Mouse (Mus musculus) ES-E14 (cell line): Measurements from ENCODE around the gene Pigf. TPM values are rescaled to one million over a fixed set of nuclear protein-coding genes. Genes with fewer than 3 reads are reported as not detected.

Source experiments
- DNase-seq: peaks from one replicate; pipeline ENCODE4 v3.0.0-alpha.2; 2013; ENCODE audit warnings: low read depth, low spot score
- H3K27ac ChIP-seq: 2 replicates; pipeline ENCODE4 v1.5.1; 2012; ENCODE audit warnings: low read depth, mild to moderate bottlenecking, low read length, moderate library complexity, mixed read lengths; ENCODE audit not compliant: poor library complexity, insufficient read depth, severe bottlenecking
- H3K36me3 ChIP-seq: 2 replicates; pipeline ENCODE4 v1.6.1; 2012; ENCODE audit warnings: mild to moderate bottlenecking, low read length, moderate library complexity, mixed read lengths; ENCODE audit not compliant: control insufficient read depth, poor library complexity, insufficient read depth, severe bottlenecking
- H3K4me1 ChIP-seq, 2 experiments: fragments of 150-350 bp in 1 of 2; sonication (generic) in 1 of 2; 2 replicates each; pipeline ENCODE4 v1.6.1; 2012; ENCODE audit warnings: low read length in 2 of 2, mild to moderate bottlenecking in 1 of 2, mixed read lengths in 1 of 2; ENCODE audit not compliant: control insufficient read depth in 2 of 2, insufficient read depth in 2 of 2, poor library complexity in 1 of 2
- H3K4me3 ChIP-seq, 2 experiments: fragments of 150-350 bp in 1 of 2; sonication (generic) in 1 of 2; 2 replicates each; pipeline ENCODE4 v1.5.1; 2012; ENCODE audit warnings: low read length in 2 of 2, low read depth in 1 of 2, mild to moderate bottlenecking in 1 of 2, mixed read lengths in 1 of 2; ENCODE audit not compliant: insufficient read depth in 1 of 2, poor library complexity in 1 of 2, severe bottlenecking in 1 of 2
- H3K9ac ChIP-seq: 2 replicates; pipeline ENCODE4 v1.6.1; 2012; ENCODE audit warnings: low read depth, mild to moderate bottlenecking, low read length, mixed read lengths; ENCODE audit not compliant: poor library complexity, insufficient read depth, severe bottlenecking
- H3K9me3 ChIP-seq: fragments of 150-350 bp; sonication (generic); 2 replicates; pipeline ENCODE4 v1.6.1; 2012; ENCODE audit warnings: low read depth, mild to moderate bottlenecking, low read length; ENCODE audit not compliant: control insufficient read depth, insufficient read depth
- CHD2 ChIP-seq: IDR thresholded peaks from 2 replicates; pipeline ENCODE4 v1.6.1; 2014; ENCODE audit warnings: mild to moderate bottlenecking, low read depth, low read length, inconsistent platforms
- HCFC1 ChIP-seq: IDR thresholded peaks from 2 replicates; pipeline ENCODE4 v1.6.1; 2012; ENCODE audit warnings: low read length, inconsistent platforms, borderline replicate concordance; ENCODE audit not compliant: insufficient read depth
- MAFK ChIP-seq: IDR thresholded peaks from 2 replicates; pipeline ENCODE4 v1.6.1; 2014; ENCODE audit warnings: mild to moderate bottlenecking, low read depth, low read length, inconsistent platforms; ENCODE audit not compliant: insufficient read depth
- ZC3H11A ChIP-seq: IDR thresholded peaks from 2 replicates; pipeline ENCODE4 v1.6.1; 2012; ENCODE audit warnings: low read depth, mild to moderate bottlenecking, inconsistent platforms, low read length, borderline replicate concordance
- ZNF384 ChIP-seq: IDR thresholded peaks from 2 replicates; pipeline ENCODE4 v1.6.1; 2012; ENCODE audit warnings: low read depth, low read length, inconsistent platforms
- in situ Hi-C, 2 experiments: fragments of 600-800 bp; cut with MboI; formaldehyde crosslinking; loops; one replicate each; pipeline ENCODE4 v1.15.1; 2025; ENCODE audit warnings: low sequenced_read_pairs in 2 of 2, inconsistent platforms in 1 of 2; ENCODE audit not compliant: unreplicated experiment in 2 of 2
- total RNA-seq: library from RNA; depleted of rRNA; stranded (reverse); fragments of 300-350 nt; gene quantifications from 2 replicates; pipeline ENCODE4 v1.2.3, GENCODE M21; 2012

Gene Pigf
- total RNA-seq, 1 experiment = 74.4 TPM

DNA sequence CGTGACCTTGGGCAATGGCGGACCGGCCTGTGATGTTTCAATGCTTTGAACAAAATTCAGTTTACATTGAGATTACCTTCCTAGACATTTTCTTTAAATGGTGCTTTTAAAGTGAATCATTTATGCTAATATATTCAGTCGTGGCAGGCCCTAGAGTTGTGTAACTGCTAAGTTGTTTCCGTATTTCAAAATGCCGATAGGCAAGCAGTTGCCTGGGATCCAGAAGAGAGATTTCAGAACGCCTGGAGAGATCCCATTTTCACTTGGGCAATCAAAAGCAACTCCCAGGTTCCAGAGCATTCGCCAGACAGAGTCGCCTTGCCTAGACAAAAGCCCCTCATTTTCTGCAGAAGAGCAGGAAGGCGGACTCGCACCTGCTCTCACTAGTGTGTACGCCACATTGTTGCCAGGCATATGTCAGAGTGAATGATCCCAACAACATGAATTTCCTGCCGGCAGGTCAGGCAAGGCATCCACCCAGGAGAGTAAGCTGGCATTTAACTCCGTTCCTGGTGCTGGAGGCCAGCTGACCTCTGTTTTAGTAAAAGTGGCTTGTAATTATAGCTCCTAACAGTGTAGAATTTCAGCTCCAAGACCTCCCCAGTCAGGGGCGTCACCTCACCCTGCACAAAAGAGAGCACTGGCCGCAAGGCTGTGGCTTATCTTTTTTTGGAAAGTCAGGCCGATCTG lies 38.6 kb downstream of the Pigf start:
- Histone ChIP-seq H3K27ac (no peak overlapping the region), H3K4me1 (peaks cover 8 to 14% of the 10 kb centered on the region in 2 experiments; a peak in 1 of 4 replicates), H3K9me3 (no peaks in the 10 kb centered on the region), H3K36me3 (peaks cover 4% of the 10 kb centered on the region; the same call in 1 of the 2 replicates), H3K4me3 (no peak overlapping the region), H3K9ac (no peak overlapping the region)
- no peak for DNase-seq
- in situ Hi-C loops = no loop called here
- TF ChIP-seq CHD2 (no peak), ZNF384 (no peak), HCFC1 (no peak), MAFK (no peak), ZC3H11A (no peak)

DNA sequence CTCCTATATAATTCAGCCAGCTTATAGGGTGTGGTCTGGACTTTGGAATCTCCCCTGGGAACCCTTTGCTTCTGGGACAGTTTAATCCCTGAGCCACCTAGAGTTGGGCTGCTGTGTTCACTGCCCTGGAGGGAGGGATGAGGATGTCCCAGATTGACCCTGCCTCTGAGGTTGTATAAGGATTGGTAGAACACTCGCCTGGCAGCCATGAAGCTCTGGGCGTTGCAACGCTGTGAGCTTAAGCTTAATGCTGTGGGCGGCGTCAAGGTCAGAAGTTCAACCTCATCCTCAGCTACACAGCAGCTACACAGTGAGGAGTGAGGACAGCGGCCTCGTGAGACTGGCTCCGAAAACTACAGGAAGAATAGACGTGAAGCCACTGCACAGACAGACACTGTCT lies 42.7 kb downstream of the Pigf start:
- no peaks in the 10 kb centered on the region for H3K9me3 ChIP-seq
- in situ Hi-C loops = no loop called here
- peaks cover 10% of the 10 kb centered on the region; the same call in 1 of the 2 replicates for H3K36me3 ChIP-seq
- no peak for DNase-seq
- no peak for TF ChIP-seq MAFK
- TF ChIP-seq CHD2 = no peak
- no peak for TF ChIP-seq ZC3H11A
- TF ChIP-seq HCFC1 = no peak
- no peak for TF ChIP-seq ZNF384
- no peak overlapping the region for H3K9ac ChIP-seq
- no peak overlapping the region for H3K4me3 ChIP-seq
- no peak overlapping the region for H3K27ac ChIP-seq
- H3K4me1 ChIP-seq = peaks cover 8 to 16% of the 10 kb centered on the region in 2 experiments; a peak in 2 of 4 replicates

DNA sequence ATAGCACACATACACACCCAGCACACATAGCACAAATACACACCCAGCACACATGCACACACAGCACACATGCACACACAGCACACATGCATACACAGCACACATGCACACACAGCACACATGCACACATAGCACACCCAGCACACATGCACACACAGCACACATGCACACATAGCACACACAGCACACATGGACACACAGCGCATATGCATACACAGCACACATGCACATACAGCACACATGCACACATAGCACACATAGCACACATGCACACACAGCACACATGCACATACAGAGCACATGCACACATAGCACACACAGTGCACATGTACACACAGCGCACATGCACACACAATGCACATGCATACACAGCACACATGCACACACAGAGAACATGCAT lies 43.5 kb downstream of the Pigf start:
- peaks cover 9 to 16% of the 10 kb centered on the region in 2 experiments; a peak in 2 of 4 replicates for H3K4me1 ChIP-seq
- no peak overlapping the region for H3K27ac ChIP-seq
- H3K36me3 ChIP-seq = peaks cover 10% of the 10 kb centered on the region; the same call in 1 of the 2 replicates
- no peak overlapping the region for H3K4me3 ChIP-seq
- no peak for DNase-seq
- H3K9ac ChIP-seq = no peak overlapping the region
- TF ChIP-seq CHD2 = no peak
- TF ChIP-seq MAFK = no peak
- no peak for TF ChIP-seq ZNF384
- TF ChIP-seq HCFC1 = no peak
- no peak for TF ChIP-seq ZC3H11A
- no peaks in the 10 kb centered on the region for H3K9me3 ChIP-seq
- in situ Hi-C loops = no loop called here

DNA sequence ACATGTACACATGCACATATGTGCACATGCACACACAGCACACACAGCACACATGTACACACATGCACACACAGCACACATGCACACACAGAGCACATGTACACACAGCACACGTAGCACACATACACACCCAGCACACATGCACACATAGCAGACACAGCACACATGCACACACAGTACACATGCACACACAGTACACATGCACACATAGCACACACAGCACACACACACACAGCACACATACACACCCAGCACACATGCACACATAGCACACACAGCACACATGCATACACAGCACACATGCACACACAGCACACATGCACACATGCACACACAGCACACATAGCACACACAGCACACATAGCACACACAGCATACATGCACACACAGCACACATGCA lies 44.0 kb downstream of the Pigf start:
- in situ Hi-C loops = no loop called here

More for the DNA sequence above, 44.0 kb downstream of the Pigf start:
- H3K36me3 ChIP-seq = peaks cover 10% of the 10 kb centered on the region; the same call in 1 of the 2 replicates
- H3K9ac ChIP-seq = no peak overlapping the region
- H3K4me3 ChIP-seq = no peak overlapping the region
- DNase-seq = no peak
- TF ChIP-seq MAFK (no peak), CHD2 (no peak), HCFC1 (no peak), ZC3H11A (no peak), ZNF384 (no peak)
- H3K4me1 ChIP-seq = peaks cover 8 to 20% of the 10 kb centered on the region in 2 experiments; a peak in 2 of 4 replicates
- H3K27ac ChIP-seq = no peak overlapping the region
- no peaks in the 10 kb centered on the region for H3K9me3 ChIP-seq
